Mouse (Mus musculus): ENCODE measurements around the gene Nlgn2. TPM values are rescaled to one million over a fixed set of nuclear protein-coding genes. Genes with fewer than 3 reads are reported as not detected.

Gene Nlgn2
- total RNA-seq, 2 experiments from 2014 or later, result 11.0 to 11.6 TPM

- no peak for DNase-seq
These were observed 44.2 kb downstream of the Nlgn2 start for GRCm38 (mm10) chr11:69793429-69793828.

- no peak for DNase-seq
These were observed 46.2 kb downstream of the Nlgn2 start for GRCm38 (mm10) chr11:69791420-69791819.

- DNase-seq, result no peak
These were observed 48.2 kb downstream of the Nlgn2 start for GRCm38 (mm10) chr11:69789431-69789830.

DNA sequence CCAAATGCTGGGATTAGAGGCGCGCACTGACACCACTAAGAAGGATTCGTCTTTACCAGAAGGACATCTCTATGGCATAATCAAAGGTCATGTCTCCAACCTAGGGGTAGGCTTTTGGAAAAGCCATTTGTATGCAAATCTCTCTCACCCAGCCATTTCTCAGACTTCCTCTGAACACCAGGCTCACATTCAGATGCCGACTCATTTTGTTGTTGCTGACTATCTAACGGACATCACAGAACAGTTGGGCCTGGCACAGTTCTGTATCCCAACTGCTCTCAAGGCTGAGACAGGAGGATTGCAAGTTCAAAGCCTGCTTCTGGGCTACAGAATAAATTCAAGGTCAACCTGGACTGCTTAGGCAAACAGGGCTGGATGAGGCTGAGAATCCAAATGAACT is 50.3 kb downstream of the Nlgn2 start:
- DNase-seq, result no peak

- peak; percentile 50 for DNase-seq
These were observed 52.8 kb downstream of the Nlgn2 start for GRCm38 (mm10) chr11:69784793-69785272.

GRCm38 (mm10) chr11:69781828-69782227 is 55.8 kb downstream of the Nlgn2 start:
- no peak for DNase-seq

GRCm38 (mm10) chr11:69778985-69779384 is 58.6 kb downstream of the Nlgn2 start:
- no peak for DNase-seq

GRCm38 (mm10) chr11:69778258-69778982 is 59.2 kb downstream of the Nlgn2 start:
- DNase-seq, result peak; percentile 43

DNA sequence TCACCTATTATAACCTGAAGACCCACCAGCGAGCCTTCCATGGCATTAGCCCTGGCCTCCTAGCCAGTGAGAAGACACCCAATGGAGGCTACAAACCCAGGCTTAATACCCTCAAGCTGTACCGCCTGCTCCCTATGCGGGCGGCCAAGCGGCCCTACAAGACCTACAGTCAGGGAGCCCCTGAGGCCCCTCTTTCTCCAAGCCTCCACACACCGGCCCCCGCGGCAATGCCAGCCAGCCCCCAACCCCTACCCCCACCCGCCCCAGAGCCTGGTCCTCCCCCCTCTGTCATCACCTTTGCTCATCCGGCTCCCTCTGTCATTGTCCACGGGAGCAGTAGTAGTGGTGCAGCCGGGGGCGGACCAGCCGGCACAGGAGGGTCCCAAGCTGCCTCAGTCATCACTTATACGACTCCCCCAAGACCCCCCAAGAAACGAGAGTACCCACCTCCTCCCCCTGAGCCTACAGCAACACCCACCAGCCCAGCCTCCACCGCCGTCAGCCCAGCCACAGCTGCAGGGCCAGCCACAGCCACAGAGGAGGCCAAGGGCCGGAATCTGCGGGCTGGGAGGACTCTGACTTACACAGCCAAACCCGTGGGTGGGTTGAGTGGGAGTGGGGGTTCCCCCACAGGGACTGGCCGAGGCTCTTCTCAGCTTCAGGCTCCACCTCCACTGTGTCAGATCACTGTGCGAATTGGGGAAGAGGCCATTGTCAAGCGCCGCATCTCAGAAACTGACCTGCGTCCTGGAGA is 59.9 kb downstream of the Nlgn2 start:
- no peak for DNase-seq

GRCm38 (mm10) chr11:69776488-69776887 is 61.1 kb downstream of the Nlgn2 start:
- DNase-seq, result no peak

GRCm38 (mm10) chr11:69775716-69776115 is 61.9 kb downstream of the Nlgn2 start:
- no peak for DNase-seq

- no peak for DNase-seq
These were observed 62.6 kb downstream of the Nlgn2 start for GRCm38 (mm10) chr11:69774961-69775360.

Small RNAs within 50 kb of the gene (microRNA-seq; reads per million reads assigned to microRNA genes)
- gene Mir6924, result 0 reads per million in 2 experiments

Other genes starting within 250 kb of the Nlgn2 start
- gene Atp1b2, start 231.8 kb downstream of the Nlgn2 start, total RNA-seq (2021), result 10 to 100 TPM; 27.0 to 29.1 TPM
- gene Shbg, start 219.9 kb downstream of the Nlgn2 start, total RNA-seq (2021), result not detected
- gene Sat2, start 215.8 kb downstream of the Nlgn2 start, total RNA-seq (2021), result 1 to 10 TPM; 5.3 to 6.7 TPM
- gene Fxr2, start 204.8 kb downstream of the Nlgn2 start, total RNA-seq (2021), result 10 to 100 TPM; 81.4 to 83.6 TPM
- gene Sox15, start 182.5 kb downstream of the Nlgn2 start, total RNA-seq (2021), result not detected
- gene Mpdu1, start 175.1 kb downstream of the Nlgn2 start, total RNA-seq (2021), result 10 to 100 TPM; 34.3 to 36.3 TPM
- gene Cd68, start 171.6 kb downstream of the Nlgn2 start, total RNA-seq (2021), result 1 to 10 TPM; 4.0 to 6.0 TPM
- 100 to 1,000 TPM; 535 to 537 TPM for gene Eif4a1, start 165.4 kb downstream of the Nlgn2 start, total RNA-seq (2021)
- 10 to 100 TPM; 58.0 to 61.3 TPM for gene Senp3, start 155.7 kb downstream of the Nlgn2 start, total RNA-seq (2021)
- gene Tnfsf13, start 152.0 kb downstream of the Nlgn2 start, total RNA-seq (2021), result 1 to 10 TPM; 2.3 to 2.6 TPM
- 10 to 100 TPM; 13.7 to 16.4 TPM for gene Tnfsf12, start 141.9 kb downstream of the Nlgn2 start, total RNA-seq (2021)
- 1 to 10 TPM; 1.9 to 3.0 TPM for gene Tnfsfm13, start 141.7 kb downstream of the Nlgn2 start, total RNA-seq (2021)
- gene Polr2a, start 79.1 kb downstream of the Nlgn2 start, total RNA-seq (2021), result 10 to 100 TPM; 53.7 TPM
- gene Slc35g3, start 75.8 kb downstream of the Nlgn2 start, total RNA-seq (2021), result not detected
- gene Zbtb4, start 71.9 kb downstream of the Nlgn2 start, total RNA-seq (2021), result 10 to 100 TPM; 34.1 to 36.8 TPM
- gene Chrnb1, start 41.8 kb downstream of the Nlgn2 start, total RNA-seq (2021), result 1 to 10 TPM; 3.1 to 5.1 TPM
- gene Fgf11, start 35.9 kb downstream of the Nlgn2 start, total RNA-seq (2021), result 1 to 10 TPM; 3.1 to 3.7 TPM
- under 1 TPM; 0.60 to 0.92 TPM for gene Tmem102, start 32.2 kb downstream of the Nlgn2 start, total RNA-seq (2021)
- gene Gm39566, start 22.5 kb downstream of the Nlgn2 start, total RNA-seq (2021), result not detected
- not detected for gene Spem2, start 19.3 kb downstream of the Nlgn2 start, total RNA-seq (2021)
- gene Spem1, start 15.6 kb downstream of the Nlgn2 start, total RNA-seq (2021), result not detected
- gene Tmem256, start 730 bp upstream of the Nlgn2 start, total RNA-seq (2021), result 100 to 1,000 TPM; 143 to 166 TPM
- gene Plscr3, start 8.6 kb upstream of the Nlgn2 start, total RNA-seq (2021), result 10 to 100 TPM; 59.7 to 59.9 TPM
- gene Tnk1, start 20.9 kb upstream of the Nlgn2 start, total RNA-seq (2021), result not detected
- not detected for gene Tmem95, start 40.2 kb upstream of the Nlgn2 start, total RNA-seq (2021)
- gene Kctd11, start 43.6 kb upstream of the Nlgn2 start, total RNA-seq (2021), result 1 to 10 TPM; 3.3 TPM
- gene Acap1, start 57.8 kb upstream of the Nlgn2 start, total RNA-seq (2021), result 1 to 10 TPM; 2.8 to 3.2 TPM
- 1 to 10 TPM; 5.2 to 6.2 TPM for gene 2810408A11Rik, start 63.2 kb upstream of the Nlgn2 start, total RNA-seq (2021)
- 10 to 100 TPM; 45.8 to 48.5 TPM for gene Neurl4, start 63.3 kb upstream of the Nlgn2 start, total RNA-seq (2021)
- 10 to 100 TPM; 29.6 to 33.0 TPM for gene Gps2, start 76.1 kb upstream of the Nlgn2 start, total RNA-seq (2021)
- 100 to 1,000 TPM; 550 to 556 TPM for gene Eif5a, start 84.2 kb upstream of the Nlgn2 start, total RNA-seq (2021)
- 10 to 100 TPM; 24.8 to 35.7 TPM for gene Ybx2, start 98.0 kb upstream of the Nlgn2 start, total RNA-seq (2021)
- 100 to 1,000 TPM in 1 of 2 experiments, 10 to 100 TPM in 1; 97.9 to 101 TPM for gene Slc2a4, start 110.4 kb upstream of the Nlgn2 start, total RNA-seq (2021)
- gene Cldn7, start 127.0 kb upstream of the Nlgn2 start, total RNA-seq (2021), result under 1 TPM in 1 of 2 experiments, not detected in 1; 0.76 TPM
- gene Ctdnep1, start 143.4 kb upstream of the Nlgn2 start, total RNA-seq (2021), result 100 to 1,000 TPM; 132 to 144 TPM
- 10 to 100 TPM; 63.1 to 64.6 TPM for gene Elp5, start 144.7 kb upstream of the Nlgn2 start, total RNA-seq (2021)
- 100 to 1,000 TPM; 271 TPM for gene Gabarap, start 153.4 kb upstream of the Nlgn2 start, total RNA-seq (2021)
- gene Phf23, start 158.0 kb upstream of the Nlgn2 start, total RNA-seq (2021), result 10 to 100 TPM; 25.0 to 30.3 TPM
- gene Dvl2, start 162.8 kb upstream of the Nlgn2 start, total RNA-seq (2021), result 10 to 100 TPM; 13.1 to 14.0 TPM
- gene Acadvl, start 177.6 kb upstream of the Nlgn2 start, total RNA-seq (2021), result 100 to 1,000 TPM; 862 to 957 TPM
- gene Dlg4, start 179.2 kb upstream of the Nlgn2 start, total RNA-seq (2021), result 10 to 100 TPM; 13.2 to 15.5 TPM
- not detected for gene Asgr1, start 216.3 kb upstream of the Nlgn2 start, total RNA-seq (2021)

Data from heart, postnatal 4 days (tissue).